Mouse (Mus musculus) limb, embryonic 12.5 days (tissue): Measurements from ENCODE around the gene Dnmt1. TPM values are rescaled to one million over a fixed set of nuclear protein-coding genes. Genes with fewer than 3 reads are reported as not detected.

Experiments used
- ATAC-seq: fragments of 200-750 bp; cut with Nextera tagmentation; 2 replicates; pipeline ENCODE4 v1.8.0; 2017; ENCODE audit warnings: low read depth, moderate TSS enrichment; ENCODE audit not compliant: insufficient number of reproducible peaks, insufficient read depth, low FRiP score, low TSS enrichment
- H3K27ac ChIP-seq: fragments of 300-500 bp; sonication (generic); 2 replicates; pipeline ENCODE4 v1.5.1; 2016; ENCODE audit warnings: mild to moderate bottlenecking, moderate library complexity
- H3K27me3 ChIP-seq: fragments of 300-500 bp; sonication (generic); 2 replicates; pipeline ENCODE4 v1.6.1; 2016; ENCODE audit warnings: mild to moderate bottlenecking, moderate library complexity
- H3K36me3 ChIP-seq: fragments of 300-500 bp; sonication (generic); 2 replicates; pipeline ENCODE4 v1.6.1; 2016; ENCODE audit warnings: mild to moderate bottlenecking, moderate library complexity
- H3K4me1 ChIP-seq: fragments of 300-500 bp; sonication (generic); replicated peaks from 2 replicates; pipeline ENCODE4 v1.6.1; 2016
- H3K4me2 ChIP-seq: fragments of 300-500 bp; sonication (generic); 2 replicates; pipeline ENCODE4 v1.6.1; 2016; ENCODE audit warnings: mild to moderate bottlenecking, moderate library complexity
- H3K4me3 ChIP-seq: fragments of 300-500 bp; sonication (generic); replicated peaks from 2 replicates; pipeline ENCODE4 v1.5.1; 2016; ENCODE audit warnings: mild to moderate bottlenecking
- H3K9ac ChIP-seq: fragments of 300-500 bp; sonication (generic); replicated peaks from 2 replicates; pipeline ENCODE4 v1.6.1; 2016; ENCODE audit warnings: mild to moderate bottlenecking, moderate library complexity
- H3K9me3 ChIP-seq: fragments of 300-500 bp; sonication (generic); 2 replicates; pipeline ENCODE4 v1.6.1; 2016; ENCODE audit warnings: mild to moderate bottlenecking, moderate library complexity
- WGBS: fragments of 180-500 bp; shearing (Covaris S2); methylation state at CpG from one replicate; pipeline ENCODE4 v1.1.7; 2016; 5-methylcytosine and 5-hydroxymethylcytosine counted together
- polyA plus RNA-seq: library from polyadenylated mRNA; unstranded; fragments of >200 nt; fragmentation: Nextera tagmentation; extraction: Ambion mirVana; gene quantifications from 2 replicates; pipeline ENCODE4 v1.2.1, GENCODE M21; 2016

Gene Dnmt1
- polyA plus RNA-seq, 1 experiment from 2014 or later: 135 TPM

DNA sequence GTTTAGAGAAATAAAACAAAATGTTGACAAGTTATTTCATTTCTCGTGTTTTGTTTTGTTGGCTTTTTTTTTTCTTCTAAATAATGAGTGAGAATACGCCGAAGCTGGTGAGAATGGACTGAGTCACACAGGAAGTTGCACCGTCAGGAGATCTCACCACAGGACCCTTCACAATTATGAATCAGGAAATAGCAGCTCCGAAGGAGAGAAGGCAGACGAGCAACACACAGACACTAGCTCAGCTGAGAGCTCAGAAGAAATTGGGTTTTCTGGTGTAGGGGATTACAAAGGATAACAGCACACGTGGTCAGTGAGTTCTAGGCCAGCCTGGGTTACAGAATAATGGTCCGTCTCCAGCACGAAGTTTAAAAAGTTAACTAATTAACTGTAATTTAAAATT lies 1.9 kb upstream of the Dnmt1 start:
- no peak overlapping the region for H3K27ac ChIP-seq
- 69% methylated on average over 9 of the region's 9 CpGs for WGBS
- no peaks in the 10 kb centered on the region for H3K27me3 ChIP-seq
- H3K4me3 ChIP-seq: no peak overlapping the region
- no peak overlapping the region for H3K9ac ChIP-seq
- peaks cover 38% of the 10 kb centered on the region for H3K36me3 ChIP-seq
- no peak overlapping the region for H3K4me2 ChIP-seq
- no peaks in the 10 kb centered on the region for H3K4me1 ChIP-seq
- H3K9me3 ChIP-seq: no peaks in the 10 kb centered on the region
- no peak for ATAC-seq

GRCm38 (mm10) chr9:20956989-20957388 lies 2.7 kb downstream of the Dnmt1 start:
- Histone ChIP-seq H3K27me3 (no peaks in the 10 kb centered on the region), H3K9me3 (no peaks in the 10 kb centered on the region), H3K36me3 (no peaks in the 10 kb centered on the region), H3K4me3 (no peak overlapping the region), H3K9ac (no peak overlapping the region), H3K27ac (no peak overlapping the region), H3K4me2 (no peak overlapping the region), H3K4me1 (no peaks in the 10 kb centered on the region)
- WGBS: 81% methylated on average over 3 of the region's 3 CpGs
- ATAC-seq: no peak

DNA sequence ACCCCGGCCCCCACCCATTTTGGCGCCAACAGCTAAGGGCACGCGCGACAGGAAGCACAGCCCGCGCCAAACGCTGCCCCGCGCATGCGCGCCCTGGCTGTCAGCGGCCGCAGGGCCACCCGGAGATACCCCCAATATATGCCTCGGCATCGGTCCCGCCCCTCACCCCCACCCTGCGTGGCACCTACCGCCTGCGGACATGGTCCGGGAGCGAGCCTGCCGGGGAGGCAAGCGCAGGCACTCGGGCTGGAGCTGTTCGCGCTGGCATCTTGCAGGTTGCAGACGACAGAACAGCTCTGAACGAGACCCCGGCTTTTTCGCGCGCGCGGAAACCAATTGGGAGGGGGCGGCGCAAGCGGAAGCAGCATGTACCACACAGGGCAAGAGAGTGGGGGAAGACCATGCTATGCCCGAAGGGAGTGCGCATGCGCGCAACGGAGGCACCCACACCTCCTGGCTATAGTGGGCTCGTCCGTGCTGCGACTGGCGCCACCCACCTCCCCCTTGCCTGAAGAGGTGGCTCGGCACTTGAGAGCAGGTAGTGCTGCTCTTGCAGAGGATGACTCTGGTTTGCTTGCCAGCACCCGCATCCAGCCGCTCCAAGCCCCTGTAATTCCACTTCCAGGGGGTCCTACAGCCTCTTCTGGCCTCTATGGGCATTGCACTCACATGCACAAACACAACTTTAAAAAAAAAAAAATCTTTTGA lies 7.0 kb downstream of the Dnmt1 start:
- ATAC-seq: peak; percentile 94
- whole genome bisulfite sequencing: under 1% methylated on average over 51 of the region's 51 CpGs
- peak overlapping the region; percentile 94 for H3K27ac ChIP-seq

DNA sequence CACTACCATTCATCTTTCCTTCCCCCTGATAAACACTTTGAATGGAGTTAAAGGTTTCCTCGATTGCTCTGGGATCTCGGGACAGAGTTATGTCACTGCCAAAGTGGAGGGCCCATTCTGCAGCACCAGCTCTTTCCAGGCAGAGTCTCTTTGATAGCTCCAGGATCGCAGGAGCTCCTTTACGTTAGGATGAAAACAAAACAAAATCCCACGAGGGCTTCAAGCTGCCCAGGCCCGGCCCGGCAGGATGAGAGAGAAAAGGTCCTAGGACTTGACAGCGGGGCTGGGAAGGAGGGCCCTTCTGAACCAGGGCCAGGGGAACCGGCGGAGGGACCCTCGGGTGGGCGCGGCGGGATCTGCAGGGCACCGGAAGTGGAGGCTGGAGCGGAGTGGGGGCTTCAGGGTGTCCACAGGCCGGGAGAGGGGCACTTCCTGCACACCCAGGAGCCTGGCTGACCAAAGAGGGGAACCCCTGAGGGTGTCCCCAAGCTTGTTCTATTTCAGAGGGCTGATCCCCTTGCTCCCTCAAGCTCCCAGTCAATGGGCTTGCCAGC lies 7.6 kb downstream of the Dnmt1 start:
- 0% methylated on average over 17 of the region's 17 CpGs for WGBS
- H3K27ac ChIP-seq: peak overlapping the region; percentile 94

More for the DNA sequence above, 7.0 kb downstream of the Dnmt1 start:
- Histone ChIP-seq H3K9me3 (no peaks in the 10 kb centered on the region), H3K27me3 (no peaks in the 10 kb centered on the region), H3K9ac (peak overlapping the region; percentile 88), H3K4me3 (peak overlapping the region; percentile 82), H3K4me2 (peak overlapping the region; percentile 94), H3K36me3 (peaks cover 11% of the 10 kb centered on the region; the same call in 1 of the 2 replicates), H3K4me1 (peaks cover 33% of the 10 kb centered on the region)

GRCm38 (mm10) chr9:20951441-20951840 lies 8.2 kb downstream of the Dnmt1 start:
- WGBS: 16% methylated on average over 14 of the region's 14 CpGs
- Histone ChIP-seq H3K4me1 (peaks cover 33% of the 10 kb centered on the region), H3K4me3 (peak overlapping the region; percentile 82), H3K27me3 (no peaks in the 10 kb centered on the region), H3K36me3 (peaks cover 21% of the 10 kb centered on the region), H3K9me3 (no peaks in the 10 kb centered on the region), H3K4me2 (peak overlapping the region; percentile 94), H3K27ac (peak overlapping the region; percentile 94), H3K9ac (peak overlapping the region; percentile 88)
- ATAC-seq: no peak

More for the DNA sequence above, 7.6 kb downstream of the Dnmt1 start:
- H3K9me3 ChIP-seq: no peaks in the 10 kb centered on the region
- H3K36me3 ChIP-seq: peaks cover 18% of the 10 kb centered on the region
- H3K9ac ChIP-seq: peak overlapping the region; percentile 88
- H3K4me1 ChIP-seq: peaks cover 33% of the 10 kb centered on the region
- peak; percentile 60 for ATAC-seq
- no peaks in the 10 kb centered on the region for H3K27me3 ChIP-seq
- H3K4me2 ChIP-seq: peak overlapping the region; percentile 94
- H3K4me3 ChIP-seq: peak overlapping the region; percentile 82

DNA sequence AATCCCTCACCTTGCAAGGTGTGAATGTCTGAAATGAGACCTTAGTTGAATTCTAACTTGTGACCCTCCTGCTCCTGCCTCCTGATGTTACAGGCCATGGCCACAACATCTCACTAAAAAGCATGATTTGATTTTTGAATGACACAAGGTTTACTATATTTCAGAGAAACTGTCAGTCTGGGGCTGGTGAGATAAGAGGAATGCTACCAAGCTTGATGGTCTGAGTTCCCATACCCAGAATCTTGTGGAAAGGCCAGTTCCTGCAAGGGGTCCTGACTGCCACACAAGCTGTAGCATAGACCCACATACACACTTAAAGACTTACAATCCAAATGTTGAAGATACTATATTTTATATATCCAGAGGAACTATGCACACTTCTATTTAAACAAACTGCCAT lies 9.3 kb downstream of the Dnmt1 start:
- Histone ChIP-seq H3K4me2 (peak overlapping the region; percentile 94), H3K9ac (no peak overlapping the region), H3K9me3 (no peaks in the 10 kb centered on the region), H3K4me1 (peaks cover 34% of the 10 kb centered on the region), H3K27me3 (no peaks in the 10 kb centered on the region), H3K4me3 (0 out of 2 replicates have a peak overlapping the region, but pooled peaks have one; percentile 82), H3K36me3 (peaks cover 31% of the 10 kb centered on the region), H3K27ac (no peak overlapping the region)
- no peak for ATAC-seq

DNA sequence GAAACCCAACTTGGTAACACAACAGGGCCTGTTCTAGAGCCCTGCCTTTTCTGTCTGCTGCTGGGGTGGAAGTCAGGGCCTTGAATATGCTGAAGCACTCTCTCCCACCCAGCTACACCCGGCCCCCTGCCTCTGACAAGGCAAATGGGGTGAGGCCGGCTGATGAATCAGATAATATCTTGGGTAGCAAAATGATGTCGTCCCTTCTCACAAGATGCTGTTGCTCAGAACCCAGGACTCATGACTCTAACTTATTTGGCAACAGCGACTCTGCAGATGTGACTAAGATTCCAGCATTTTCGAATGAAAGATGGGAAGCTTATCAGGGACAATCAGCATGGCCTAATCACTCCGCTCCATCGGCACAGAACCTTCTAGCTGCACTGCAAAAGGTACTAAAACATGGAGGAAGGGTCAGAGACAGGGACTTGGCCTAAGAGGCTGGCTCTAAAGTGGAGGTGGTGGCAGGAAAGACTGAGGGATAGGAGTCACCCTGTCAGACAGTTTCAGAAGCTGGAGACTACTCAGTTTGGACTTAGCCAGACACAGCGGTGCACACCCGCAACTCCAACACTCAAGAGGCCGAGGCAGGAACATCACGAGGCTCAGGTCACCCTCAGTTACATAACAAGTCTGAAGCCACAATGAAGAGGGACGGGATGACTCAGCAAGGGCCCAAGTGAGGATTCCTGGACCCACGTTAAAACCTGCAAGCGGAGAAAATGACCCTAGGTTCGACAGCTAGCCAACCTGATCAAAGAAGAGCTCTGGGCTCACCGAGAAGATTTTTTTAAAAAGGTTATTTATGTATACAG lies 13.4 kb downstream of the Dnmt1 start:
- Histone ChIP-seq H3K9me3 (no peaks in the 10 kb centered on the region), H3K27ac (no peak overlapping the region), H3K36me3 (peaks cover 55% of the 10 kb centered on the region), H3K9ac (no peak overlapping the region), H3K4me2 (no peak overlapping the region), H3K4me3 (no peak overlapping the region), H3K4me1 (peaks cover 44% of the 10 kb centered on the region), H3K27me3 (no peaks in the 10 kb centered on the region)
- 81% methylated on average over 16 of the region's 16 CpGs for WGBS
- ATAC-seq: no peak

DNA sequence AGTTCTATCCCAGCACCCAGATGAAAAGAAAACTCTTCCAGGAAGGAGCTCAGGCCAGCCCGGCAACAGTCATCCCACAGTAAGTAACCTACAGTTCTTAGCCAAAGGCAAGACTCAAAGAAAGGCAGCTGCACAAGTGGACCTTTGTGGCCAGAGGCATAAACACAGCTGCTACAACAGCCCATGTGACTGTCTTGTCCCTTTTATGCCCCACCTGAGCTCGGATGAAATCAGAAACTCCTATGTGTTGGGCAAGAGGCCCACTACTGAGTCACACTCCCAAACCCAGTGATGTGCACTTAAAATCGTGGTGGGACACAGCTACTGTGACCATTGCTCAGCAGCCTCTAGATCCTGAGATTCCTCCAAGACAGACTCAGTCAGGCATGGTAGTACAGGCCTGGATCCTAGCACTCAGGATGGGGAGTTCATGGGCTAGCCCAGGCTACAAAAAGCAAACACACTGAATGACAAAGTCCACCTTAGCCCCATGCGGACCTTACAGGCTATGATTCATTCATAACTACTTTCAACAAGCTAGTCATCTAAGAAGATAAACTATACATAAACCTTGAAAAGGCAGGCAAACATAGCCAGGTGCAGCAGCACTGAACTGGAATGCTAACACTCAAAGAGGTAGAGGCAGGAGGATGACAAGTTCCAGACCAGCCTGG lies 14.9 kb downstream of the Dnmt1 start:
- peak overlapping the region; percentile 2; the same call in 1 of the 2 replicates for H3K9ac ChIP-seq
- ATAC-seq: no peak
- H3K4me1 ChIP-seq: peaks cover 29% of the 10 kb centered on the region
- H3K4me2 ChIP-seq: no peak overlapping the region
- H3K36me3 ChIP-seq: peaks cover 69% of the 10 kb centered on the region
- H3K27ac ChIP-seq: peak overlapping the region; percentile 53
- no peak overlapping the region for H3K4me3 ChIP-seq
- WGBS: 60% methylated on average over 4 of the region's 4 CpGs
- no peaks in the 10 kb centered on the region for H3K9me3 ChIP-seq
- H3K27me3 ChIP-seq: no peaks in the 10 kb centered on the region

DNA sequence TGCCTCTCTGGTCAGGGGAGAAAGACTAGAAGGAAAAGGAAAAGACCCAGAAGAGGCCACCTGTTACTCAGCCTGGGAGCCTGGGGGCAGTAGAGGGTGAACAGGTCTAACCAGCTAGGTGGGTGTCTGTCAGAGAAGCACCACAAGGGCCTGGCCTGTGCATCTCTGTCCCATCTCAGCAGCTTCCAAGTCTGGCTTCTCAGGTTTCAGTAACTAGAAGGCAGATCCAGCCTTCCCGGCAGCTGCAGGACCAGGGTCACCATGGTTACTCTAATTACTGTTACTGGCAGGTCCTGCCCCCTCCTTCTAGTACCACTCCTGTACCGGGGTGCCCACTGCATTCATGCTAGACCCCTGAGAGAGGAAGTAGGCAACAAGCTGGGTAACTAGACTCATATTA lies 15.8 kb downstream of the Dnmt1 start:
- WGBS: 3% methylated on average over 2 of the region's 2 CpGs
- Histone ChIP-seq H3K4me2 (no peak overlapping the region), H3K9me3 (no peaks in the 10 kb centered on the region), H3K36me3 (peaks cover 75% of the 10 kb centered on the region), H3K27me3 (no peaks in the 10 kb centered on the region), H3K4me1 (peaks cover 21% of the 10 kb centered on the region), H3K9ac (0 out of 2 replicates have a peak overlapping the region, but pooled peaks have one; percentile 2), H3K27ac (no peak overlapping the region), H3K4me3 (no peak overlapping the region)
- peak; percentile 63; the same call in 1 of the 2 replicates for ATAC-seq

DNA sequence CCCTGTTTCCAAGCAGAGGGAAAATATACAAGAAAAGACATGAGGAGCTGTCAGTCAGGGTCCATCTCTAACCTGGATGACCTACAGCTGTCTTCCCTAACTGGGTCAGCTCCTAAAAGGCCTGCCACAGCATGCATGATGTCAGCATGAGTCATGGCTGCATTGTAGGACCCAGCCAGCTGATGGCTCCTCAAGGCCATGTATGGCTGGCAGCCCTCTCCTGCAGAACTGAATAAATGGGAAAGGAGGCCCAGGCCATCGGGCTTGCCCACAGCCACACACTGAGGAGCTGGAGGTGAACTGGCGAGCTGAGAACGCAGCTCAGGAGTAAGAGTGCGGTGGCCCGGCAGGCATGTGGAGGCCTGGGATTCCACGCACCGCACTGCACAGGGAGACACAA lies 16.3 kb downstream of the Dnmt1 start:
- Histone ChIP-seq H3K4me3 (no peak overlapping the region), H3K36me3 (peaks cover 78% of the 10 kb centered on the region), H3K27ac (0 out of 2 replicates have a peak overlapping the region, but pooled peaks have one; percentile 54), H3K27me3 (no peaks in the 10 kb centered on the region), H3K4me1 (peaks cover 19% of the 10 kb centered on the region), H3K4me2 (no peak overlapping the region), H3K9me3 (no peaks in the 10 kb centered on the region), H3K9ac (no peak overlapping the region)
- 94% methylated on average over 7 of the region's 7 CpGs for WGBS
- peak; percentile 6; the same call in 1 of the 2 replicates for ATAC-seq

- 89% methylated on average over 3 of the region's 3 CpGs for WGBS
- Histone ChIP-seq H3K36me3 (peaks cover 100% of the 10 kb centered on the region), H3K4me3 (no peak overlapping the region), H3K9ac (no peak overlapping the region), H3K4me1 (no peaks in the 10 kb centered on the region), H3K4me2 (no peak overlapping the region), H3K27ac (no peak overlapping the region), H3K27me3 (no peaks in the 10 kb centered on the region), H3K9me3 (no peaks in the 10 kb centered on the region)
- no peak for ATAC-seq
Measured at GRCm38 (mm10) chr9:20923258-20923657, 36.4 kb downstream of the Dnmt1 start.
